Mouse (Mus musculus): Measurements from ENCODE around the gene Adarb2. TPM values are rescaled to one million over a fixed set of nuclear protein-coding genes. Genes with fewer than 3 reads are reported as not detected.

Adarb2 gene
- polyA plus RNA-seq, 1 experiment, result not detected

- Histone ChIP-seq H3K4me1 (ENCODE audit: control insufficient read depth, insufficient read depth, insufficient read length, low read length) (no peaks in the 10 kb centered on the region), H3K27me3 (ENCODE audit: control insufficient read depth, insufficient read depth, low read length) (no peaks in the 10 kb centered on the region), H3K36me3 (ENCODE audit: control insufficient read depth, insufficient read depth, low read length) (peaks cover 10% of the 10 kb centered on the region), H3K27ac (ENCODE audit: insufficient read depth, low read depth, low read length) (no peak overlapping the region), H3K4me3 (ENCODE audit: low read depth, low read length) (no peak overlapping the region)
- TF ChIP-seq POLR2A (IDR thresholded peaks at IDR 0.05; ENCODE audit: low read depth, low read length) (no peak), CTCF (IDR thresholded peaks at IDR 0.05; ENCODE audit: extremely low read depth, insufficient read length, insufficient replicate concordance, low read depth, low read length) (no peak)
- 62% methylated on average over 6 of the region's 6 CpGs for WGBS
Measured at GRCm38 (mm10) chr13:8800576-8800975, 597.9 kb downstream of the Adarb2 start.

GRCm38 (mm10) chr13:8805931-8806330 lies 603.3 kb downstream of the Adarb2 start:
- Histone ChIP-seq H3K4me1 (ENCODE audit: control insufficient read depth, insufficient read depth, insufficient read length, low read length) (no peaks in the 10 kb centered on the region), H3K27me3 (ENCODE audit: control insufficient read depth, insufficient read depth, low read length) (no peaks in the 10 kb centered on the region), H3K36me3 (ENCODE audit: control insufficient read depth, insufficient read depth, low read length) (peaks cover 14% of the 10 kb centered on the region), H3K27ac (ENCODE audit: insufficient read depth, low read depth, low read length) (no peak overlapping the region), H3K4me3 (ENCODE audit: low read depth, low read length) (no peak overlapping the region)
- 97% methylated on average over 2 of the region's 2 CpGs for WGBS
- TF ChIP-seq CTCF (IDR thresholded peaks at IDR 0.05; ENCODE audit: extremely low read depth, insufficient read length, insufficient replicate concordance, low read depth, low read length), result no peak
- no peak for TF ChIP-seq POLR2A (IDR thresholded peaks at IDR 0.05; ENCODE audit: low read depth, low read length)
